Mouse (Mus musculus): ENCODE data around the gene Eif4e3.

Gene Eif4e3

GRCm38 (mm10) chr6:99666318-99667171 is at the start of gene Eif4e3, which contains the start of gene Gm20696:
Eif4e3 (minus strand) TSS chr6:99666771.
Gm20696 (minus strand) TSS chr6:99666797.
- DNase-seq = peak; percentile 87

DNA sequence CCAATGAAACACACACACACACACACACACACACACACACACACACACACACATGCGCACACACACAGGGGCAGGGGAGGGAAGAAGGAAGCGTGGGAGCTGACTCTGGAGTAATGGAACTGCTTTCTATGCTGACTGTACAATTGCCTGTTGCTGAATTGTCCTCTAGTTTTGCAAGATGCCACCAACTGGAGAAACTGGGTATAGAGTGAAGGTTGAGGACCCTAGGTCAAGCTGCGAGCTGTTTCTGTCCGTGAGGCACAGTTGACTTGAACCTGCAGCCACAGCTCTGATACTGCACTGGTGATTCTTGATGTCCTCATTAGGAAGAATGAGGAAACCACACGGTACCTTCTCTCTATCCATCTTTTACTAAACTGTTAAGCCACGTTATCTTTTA is 49.3 kb upstream of the Eif4e3 start:
- no peak for DNase-seq

- DNase-seq = no peak
Measured at GRCm38 (mm10) chr6:99715191-99715590, 48.6 kb upstream of the Eif4e3 start.

DNA sequence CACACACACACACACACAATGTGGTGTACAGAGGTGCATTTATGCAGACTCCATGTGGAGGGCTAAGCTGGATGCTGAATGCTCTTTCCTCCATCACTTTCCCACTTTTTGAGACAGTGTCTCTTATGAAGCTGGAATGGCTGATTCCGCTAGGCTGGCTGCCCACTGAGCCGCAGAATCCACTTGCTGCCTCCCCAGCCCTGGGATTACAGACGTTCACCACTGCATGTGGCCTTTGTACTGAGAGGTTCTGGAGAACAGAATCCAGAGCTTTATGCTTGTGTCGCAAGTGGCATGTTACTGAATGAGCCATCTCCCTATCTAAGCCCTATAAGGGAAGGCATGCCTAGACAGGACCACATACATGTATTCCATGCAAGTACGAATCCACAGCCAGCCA is 46.7 kb upstream of the Eif4e3 start:
- DNase-seq = no peak

DNA sequence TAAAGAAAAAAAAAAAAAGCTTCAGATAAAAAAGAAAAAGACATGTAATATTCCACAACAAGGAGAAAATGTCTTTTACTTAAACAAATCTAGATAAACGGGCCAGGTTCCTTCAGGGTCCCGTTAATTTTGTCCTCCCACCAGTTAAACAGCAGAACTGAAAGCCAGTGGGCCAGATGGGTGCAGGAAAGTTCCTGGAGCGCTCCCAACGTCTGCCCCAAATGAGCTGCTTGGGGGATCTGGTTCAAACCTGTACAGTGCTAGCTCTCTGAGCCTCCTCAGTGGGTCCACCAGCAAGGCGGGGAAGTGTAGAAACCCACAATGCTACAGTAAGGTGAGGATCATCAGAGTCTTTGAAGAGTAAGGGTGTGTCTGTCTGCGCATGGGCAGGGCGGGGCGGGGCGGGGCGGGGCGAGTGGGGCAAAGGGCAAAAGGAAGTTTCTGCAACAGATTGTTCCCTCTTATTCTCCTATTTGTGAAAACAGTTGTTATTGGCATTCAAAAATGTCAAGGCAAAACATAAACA is 45.1 kb upstream of the Eif4e3 start:
- DNase-seq = no peak

GRCm38 (mm10) chr6:99700484-99700883 is 33.9 kb upstream of the Eif4e3 start:
- no peak for DNase-seq

DNA sequence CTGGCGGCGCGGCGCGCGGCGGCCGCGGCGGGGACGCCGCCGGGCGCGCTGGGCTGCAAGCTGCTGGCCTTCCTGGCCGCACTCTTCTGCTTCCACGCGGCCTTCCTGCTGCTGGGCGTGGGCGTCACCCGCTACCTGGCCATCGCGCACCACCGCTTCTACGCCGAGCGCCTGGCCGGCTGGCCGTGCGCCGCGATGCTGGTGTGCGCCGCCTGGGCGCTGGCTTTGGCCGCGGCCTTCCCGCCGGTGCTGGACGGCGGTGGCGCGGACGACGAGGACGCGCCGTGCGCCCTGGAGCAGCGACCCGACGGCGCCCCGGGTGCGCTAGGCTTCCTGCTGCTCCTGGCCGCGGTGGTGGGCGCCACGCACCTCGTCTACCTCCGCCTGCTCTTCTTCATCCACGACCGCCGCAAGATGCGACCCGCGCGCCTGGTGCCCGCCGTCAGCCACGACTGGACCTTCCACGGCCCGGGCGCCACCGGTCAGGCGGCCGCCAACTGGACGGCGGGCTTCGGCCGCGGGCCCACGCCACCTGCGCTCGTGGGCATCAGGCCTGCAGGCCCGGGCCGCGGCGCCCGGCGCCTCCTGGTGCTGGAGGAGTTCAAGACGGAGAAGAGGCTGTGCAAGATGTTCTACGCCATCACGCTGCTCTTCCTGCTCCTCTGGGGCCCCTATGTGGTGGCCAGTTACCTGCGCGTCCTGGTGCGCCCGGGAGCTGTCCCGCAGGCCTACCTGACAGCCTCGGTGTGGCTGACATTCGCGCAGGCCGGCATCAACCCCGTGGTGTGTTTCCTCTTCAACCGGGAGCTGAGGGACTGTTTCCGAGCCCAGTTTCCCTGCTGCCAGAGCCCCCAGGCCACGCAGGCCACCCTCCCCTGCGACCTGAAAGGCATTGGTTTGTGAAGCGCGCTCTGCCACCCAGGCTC is 26.6 kb upstream of the Eif4e3 start:
- peak; percentile 56 for DNase-seq

GRCm38 (mm10) chr6:99692206-99692915 is 25.8 kb upstream of the Eif4e3 start, which contains the start of gene Gpr27:
Gpr27 (plus strand) TSS chr6:99692679.
- peak; percentile 42 for DNase-seq

GRCm38 (mm10) chr6:99691666-99692205 is 25.2 kb upstream of the Eif4e3 start:
- DNase-seq = no peak

DNA sequence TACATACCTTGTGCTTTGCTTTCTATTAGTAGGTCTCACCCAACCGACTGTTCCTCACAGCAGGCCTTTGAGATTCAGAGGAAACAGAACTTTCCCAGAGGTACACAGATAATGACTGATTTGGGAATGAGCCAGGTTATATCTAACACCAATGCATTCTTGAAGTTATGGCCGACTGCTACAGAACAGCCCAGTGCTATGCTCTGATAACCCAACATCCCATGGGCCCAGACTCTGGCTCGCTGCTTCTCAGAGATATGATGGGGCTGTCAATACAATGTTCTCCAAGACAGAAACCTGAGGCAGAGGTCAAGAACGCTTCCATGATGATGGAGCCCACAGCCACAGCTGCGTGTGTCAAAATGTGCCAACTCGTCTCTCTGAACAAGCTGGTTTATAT is 21.9 kb upstream of the Eif4e3 start:
- no peak for DNase-seq

GRCm38 (mm10) chr6:99684899-99685298 is 18.3 kb upstream of the Eif4e3 start:
- no peak for DNase-seq

DNA sequence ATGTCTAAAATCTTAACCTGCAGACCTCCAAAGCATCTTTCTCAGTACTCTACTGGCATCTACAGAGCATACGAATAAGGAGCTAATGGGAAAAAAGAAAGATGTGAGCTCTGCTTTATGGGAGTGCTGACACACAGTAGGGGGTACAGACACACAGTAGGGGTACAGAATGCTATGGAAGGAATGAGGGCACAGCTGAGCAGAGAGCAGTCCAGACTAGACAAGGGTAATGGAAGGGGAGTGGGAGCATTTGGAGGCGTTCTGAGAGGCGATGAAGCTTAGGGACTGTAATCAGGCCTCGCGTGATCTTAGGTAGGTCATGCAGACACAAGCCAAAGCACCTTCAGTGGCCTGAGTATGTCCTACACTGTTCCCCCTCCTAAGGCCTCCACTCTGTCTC is 17.4 kb upstream of the Eif4e3 start:
- no peak for DNase-seq

DNA sequence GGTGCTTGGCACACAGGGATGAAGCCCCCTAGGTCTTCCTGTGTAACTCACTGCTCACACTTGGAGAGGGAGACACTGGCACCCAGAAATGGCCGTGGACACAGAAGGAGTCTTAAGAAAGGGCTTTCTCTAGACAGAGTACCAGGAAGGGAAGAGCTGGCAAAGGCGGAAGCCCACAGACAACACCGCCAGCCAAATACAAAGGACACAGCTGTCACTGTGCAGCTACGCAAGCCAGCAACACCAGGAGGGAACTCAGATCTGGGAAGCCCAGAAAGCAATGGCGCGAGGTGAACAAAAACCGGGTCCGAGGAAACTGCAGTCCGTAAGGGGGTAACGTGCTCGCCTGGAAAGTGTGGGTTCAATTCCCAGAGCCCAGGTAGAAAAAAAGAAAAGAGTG is 11.5 kb upstream of the Eif4e3 start:
- DNase-seq = no peak

DNA sequence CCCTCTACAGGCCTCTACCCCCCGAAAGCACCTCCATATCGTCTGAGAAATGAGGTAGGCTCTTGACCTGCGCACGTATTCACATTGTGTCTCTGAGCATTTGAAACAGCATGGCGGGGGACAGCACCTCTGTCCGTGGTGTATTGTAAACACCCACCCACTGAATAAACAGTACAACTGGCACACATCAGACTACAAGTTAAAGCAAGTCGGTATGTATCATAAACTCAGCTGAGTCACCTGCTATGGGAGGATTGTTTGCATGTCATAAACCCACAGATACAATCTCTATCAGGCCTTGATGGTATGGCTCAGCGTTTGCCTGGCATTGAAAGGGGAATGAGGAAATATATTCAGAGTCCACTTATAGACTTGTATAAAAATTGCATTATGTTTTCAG is 10.8 kb upstream of the Eif4e3 start:
- no peak for DNase-seq

DNA sequence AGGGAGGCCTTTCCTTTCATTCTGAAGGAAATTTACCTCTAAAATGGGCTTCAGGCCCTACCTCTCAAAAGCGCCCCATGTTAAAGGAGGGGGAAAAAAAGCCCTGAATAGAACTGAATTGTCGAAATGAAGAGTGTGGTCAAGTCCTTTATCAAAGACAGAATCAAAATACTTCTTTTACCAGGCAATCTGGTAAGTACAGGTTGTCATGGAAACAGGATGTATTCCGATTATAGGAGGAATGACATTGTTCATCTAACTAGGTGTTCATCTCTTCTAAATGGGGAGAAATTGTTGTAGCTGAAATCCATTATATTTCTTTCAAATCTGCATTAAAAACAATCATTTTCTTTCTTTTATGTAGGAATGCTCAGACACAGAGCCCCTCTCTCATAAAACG is 7.9 kb upstream of the Eif4e3 start:
- DNase-seq = no peak

DNA sequence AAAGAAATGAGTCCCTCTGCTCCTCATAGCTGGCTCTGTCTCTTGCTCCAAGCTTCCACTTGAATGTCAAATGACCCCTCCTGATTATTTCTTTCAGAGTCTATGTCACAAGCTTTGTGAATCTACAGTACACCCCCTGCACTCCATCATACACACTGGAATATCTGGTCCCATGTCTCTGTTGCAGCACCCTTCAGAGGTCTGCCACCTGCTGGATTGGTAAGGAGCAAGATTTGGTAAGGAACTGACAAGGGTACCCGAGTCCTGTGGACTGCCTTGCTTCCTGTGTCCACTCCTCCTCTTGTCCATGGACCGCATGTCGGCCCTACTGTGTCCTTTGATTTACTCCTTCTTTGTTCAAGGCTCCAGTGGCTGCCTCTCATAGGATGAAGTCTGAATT is 5.2 kb upstream of the Eif4e3 start:
- DNase-seq = no peak

DNA sequence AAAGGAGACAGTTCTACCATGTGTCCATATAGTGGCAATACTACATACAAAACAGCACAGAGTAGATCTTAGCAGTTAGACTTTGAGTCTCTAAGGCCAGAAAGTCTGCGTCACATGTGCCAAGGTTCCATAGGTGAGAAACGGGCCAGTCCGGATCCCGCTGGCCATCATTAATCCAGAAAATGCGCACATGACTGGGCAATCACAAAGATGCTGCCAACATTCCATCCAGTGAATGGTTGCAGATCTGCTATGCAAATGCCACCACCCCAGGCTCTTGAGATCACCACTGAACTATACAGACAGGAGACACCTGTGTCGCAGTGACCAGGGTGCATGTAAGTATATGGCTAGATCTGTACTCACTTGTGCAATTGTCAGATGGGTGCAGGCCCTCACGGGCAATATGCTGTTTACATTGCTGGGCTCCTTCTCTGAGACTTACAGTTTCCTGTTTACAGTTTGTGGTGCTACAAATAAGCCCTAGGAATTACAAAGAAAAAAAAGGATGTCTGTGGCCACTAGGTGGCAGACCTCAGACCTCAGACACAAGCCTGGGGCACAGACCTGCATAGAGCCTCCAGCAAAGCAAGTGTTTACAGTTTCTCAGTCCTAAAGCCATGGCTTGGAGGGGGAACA is 4.0 kb upstream of the Eif4e3 start:
- peak; percentile 66 for DNase-seq

- DNase-seq = no peak
Measured at GRCm38 (mm10) chr6:99669481-99670325, 3.1 kb upstream of the Eif4e3 start.

- no peak for DNase-seq
Measured at GRCm38 (mm10) chr6:99667290-99667689, 719 bp upstream of the Eif4e3 start.

- no peak for DNase-seq
Measured at GRCm38 (mm10) chr6:99665457-99666317, 884 bp downstream of the Eif4e3 start.
